Mouse (Mus musculus): ENCODE data around the gene Chaf1a. TPM values are rescaled to one million over a fixed set of nuclear protein-coding genes. Genes with fewer than 3 reads are reported as not detected.
A peak's percentile ranks its signal among the peaks of the same experiment; 100 is the strongest.

The Chaf1a gene
- polyA plus RNA-seq, 1 experiment from 2014 or later, result 6.5 TPM

DNA sequence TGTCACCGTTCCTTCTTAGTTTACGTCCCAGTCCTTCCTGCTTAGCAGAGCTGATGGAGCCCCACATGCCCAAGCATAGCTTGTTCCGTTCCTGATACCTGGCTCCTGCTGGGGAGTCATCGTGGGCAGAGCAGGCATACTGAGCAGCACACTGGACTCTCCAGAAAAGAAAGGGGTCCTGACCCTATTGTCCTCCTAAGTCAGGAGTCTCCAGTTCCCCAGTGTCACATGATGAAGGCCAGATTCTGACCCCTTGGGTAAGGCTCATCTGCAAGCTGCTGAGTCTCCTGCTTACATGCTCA is 17.3 kb upstream of the Chaf1a start:
- WGBS (ENCODE audit: insufficient replicate concordance), result 83% methylated on average over 4 of the region's 4 CpGs
- Histone ChIP-seq H3K27ac (ENCODE audit: low read depth) (peak overlapping the region; percentile 45; the same call in 1 of the 2 replicates), H3K9ac (replicated peaks) (no peak overlapping the region), H3K9me3 (ENCODE audit: low read length) (no peaks in the 10 kb centered on the region), H3K4me3 (ENCODE audit: low read depth, low read length) (no peak overlapping the region), H3K36me3 (replicated peaks; ENCODE audit: insufficient read depth, low read length) (peaks cover 26% of the 10 kb centered on the region), H3K27me3 (ENCODE audit: insufficient read depth, low read length) (no peaks in the 10 kb centered on the region), H3K4me2 (ENCODE audit: low read depth, low read length) (no peak overlapping the region), H3K4me1 (ENCODE audit: insufficient read depth) (peaks cover 28% of the 10 kb centered on the region)
- TF ChIP-seq EP300 (IDR thresholded peaks at IDR 0.05; ENCODE audit: low read depth), result no peak
- no peak for TF ChIP-seq CTCF (IDR thresholded peaks at IDR 0.05; ENCODE audit: low read depth)
- no peak for ATAC-seq
- DNase-seq, result no peak

DNA sequence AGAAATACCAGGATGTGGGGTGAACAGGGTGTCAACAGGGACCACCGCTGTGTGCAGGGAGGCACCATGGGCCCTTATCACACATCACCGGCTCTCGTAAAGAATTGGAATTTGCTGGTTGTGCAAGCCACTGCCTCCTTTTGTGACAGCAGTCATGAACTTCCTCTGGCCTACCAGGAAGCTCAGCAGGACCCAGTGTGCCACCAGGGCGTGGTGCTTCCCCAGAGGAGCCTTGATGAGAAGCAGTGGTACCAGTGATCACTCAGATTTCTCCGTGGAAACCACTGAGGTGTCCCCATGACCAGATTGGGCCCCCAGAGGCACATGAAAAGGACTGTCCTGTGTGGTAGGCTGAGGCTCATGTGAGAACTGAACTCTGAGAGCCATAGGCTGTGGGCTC is 16.9 kb upstream of the Chaf1a start:
- Histone ChIP-seq H3K27me3 (ENCODE audit: insufficient read depth, low read length) (no peaks in the 10 kb centered on the region), H3K4me1 (ENCODE audit: insufficient read depth) (peaks cover 28% of the 10 kb centered on the region), H3K36me3 (replicated peaks; ENCODE audit: insufficient read depth, low read length) (peaks cover 26% of the 10 kb centered on the region), H3K4me3 (ENCODE audit: low read depth, low read length) (no peak overlapping the region), H3K9me3 (ENCODE audit: low read length) (no peaks in the 10 kb centered on the region), H3K4me2 (ENCODE audit: low read depth, low read length) (no peak overlapping the region), H3K9ac (replicated peaks) (no peak overlapping the region), H3K27ac (ENCODE audit: low read depth) (peak overlapping the region; percentile 45)
- peak; percentile 12; the same call in 1 of the 2 replicates for ATAC-seq
- TF ChIP-seq CTCF (IDR thresholded peaks at IDR 0.05; ENCODE audit: low read depth) (no peak), EP300 (IDR thresholded peaks at IDR 0.05; ENCODE audit: low read depth) (no peak)
- whole genome bisulfite sequencing (ENCODE audit: insufficient replicate concordance), result 27% methylated on average over 5 of the region's 5 CpGs
- no peak for DNase-seq

DNA sequence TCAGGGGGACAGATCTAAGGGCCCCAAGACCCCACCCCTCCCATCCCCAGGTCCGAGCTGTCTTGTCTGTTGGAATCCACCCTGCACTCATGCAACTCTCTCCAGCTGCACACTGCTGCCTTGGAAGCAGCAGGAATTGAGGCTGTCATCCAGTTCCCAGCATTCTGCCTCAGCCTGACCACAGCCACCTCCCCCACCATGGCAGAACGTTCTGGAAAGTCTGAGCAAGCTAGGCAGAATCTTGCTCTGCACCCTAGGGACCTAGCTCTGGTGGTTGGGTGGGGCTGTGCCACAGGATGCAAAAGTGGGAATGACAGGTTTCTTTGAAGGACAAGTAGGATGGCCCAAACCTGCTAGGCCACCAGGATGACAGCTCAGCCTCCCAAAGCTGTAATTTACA is 15.8 kb upstream of the Chaf1a start:
- no peak overlapping the region for H3K4me2 ChIP-seq (ENCODE audit: low read depth, low read length)
- H3K9ac ChIP-seq (replicated peaks), result no peak overlapping the region
- no peaks in the 10 kb centered on the region for H3K9me3 ChIP-seq (ENCODE audit: low read length)
- H3K4me3 ChIP-seq (ENCODE audit: low read depth, low read length), result no peak overlapping the region
- H3K36me3 ChIP-seq (replicated peaks; ENCODE audit: insufficient read depth, low read length), result peaks cover 17% of the 10 kb centered on the region
- peaks cover 28% of the 10 kb centered on the region for H3K4me1 ChIP-seq (ENCODE audit: insufficient read depth)
- no peak for TF ChIP-seq CTCF (IDR thresholded peaks at IDR 0.05; ENCODE audit: low read depth)
- TF ChIP-seq EP300 (IDR thresholded peaks at IDR 0.05; ENCODE audit: low read depth), result no peak
- DNase-seq (no peak), ATAC-seq (no peak)
- 56% methylated on average over 2 of the region's 2 CpGs for WGBS (ENCODE audit: insufficient replicate concordance)
- no peak overlapping the region for H3K27ac ChIP-seq (ENCODE audit: low read depth)
- no peaks in the 10 kb centered on the region for H3K27me3 ChIP-seq (ENCODE audit: insufficient read depth, low read length)

DNA sequence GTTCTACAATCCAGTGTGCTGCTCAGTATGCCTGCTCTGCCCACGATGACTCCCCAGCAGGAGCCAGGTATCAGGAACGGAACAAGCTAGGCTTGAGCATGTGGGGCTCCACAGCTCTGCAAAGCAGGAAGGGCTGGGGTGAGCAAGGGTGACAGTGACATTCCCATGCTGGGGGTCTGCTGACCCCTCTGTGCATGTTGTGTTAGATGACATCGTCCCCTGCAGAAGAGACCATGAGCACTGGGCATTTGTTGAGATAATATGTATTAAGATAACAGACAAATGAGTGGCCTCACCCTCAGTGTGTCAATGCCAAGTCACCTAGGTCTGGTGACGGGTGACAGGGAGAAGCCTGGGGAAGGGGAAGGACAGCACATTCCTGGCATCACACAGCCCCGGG is 15.3 kb upstream of the Chaf1a start:
- 67% methylated on average over 5 of the region's 5 CpGs for WGBS (ENCODE audit: insufficient replicate concordance)
- Histone ChIP-seq H3K4me2 (ENCODE audit: low read depth, low read length) (no peak overlapping the region), H3K9me3 (ENCODE audit: low read length) (no peaks in the 10 kb centered on the region), H3K4me3 (ENCODE audit: low read depth, low read length) (no peak overlapping the region), H3K27ac (ENCODE audit: low read depth) (no peak overlapping the region), H3K27me3 (ENCODE audit: insufficient read depth, low read length) (no peaks in the 10 kb centered on the region), H3K9ac (replicated peaks) (no peak overlapping the region), H3K4me1 (ENCODE audit: insufficient read depth) (peaks cover 28% of the 10 kb centered on the region), H3K36me3 (replicated peaks; ENCODE audit: insufficient read depth, low read length) (peaks cover 17% of the 10 kb centered on the region)
- TF ChIP-seq EP300 (IDR thresholded peaks at IDR 0.05; ENCODE audit: low read depth) (no peak), CTCF (IDR thresholded peaks at IDR 0.05; ENCODE audit: low read depth) (no peak)
- no peak for DNase-seq
- ATAC-seq, result no peak

DNA sequence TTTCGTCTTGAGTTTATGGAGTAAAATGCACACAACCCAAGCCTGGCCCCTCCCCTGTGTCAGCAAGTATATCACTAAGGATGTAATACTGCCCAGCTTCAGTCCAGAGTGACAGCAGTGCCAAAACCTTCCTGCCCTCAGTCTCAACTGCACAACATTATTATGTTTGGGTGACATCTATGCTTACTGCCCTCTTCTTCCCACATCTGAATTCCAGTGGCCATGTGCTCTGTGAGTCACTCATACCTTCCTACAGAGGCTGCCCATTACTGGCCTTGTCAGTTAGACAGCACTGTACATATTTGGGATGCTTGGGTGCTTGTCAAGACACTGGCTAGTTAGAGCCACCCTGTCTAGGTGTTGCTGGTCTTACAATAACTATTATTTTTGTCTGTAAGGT is 13.9 kb upstream of the Chaf1a start:
- no peak overlapping the region for H3K4me2 ChIP-seq (ENCODE audit: low read depth, low read length)
- no peaks in the 10 kb centered on the region for H3K9me3 ChIP-seq (ENCODE audit: low read length)
- no peak for DNase-seq
- H3K27me3 ChIP-seq (ENCODE audit: insufficient read depth, low read length), result no peaks in the 10 kb centered on the region
- H3K27ac ChIP-seq (ENCODE audit: low read depth), result no peak overlapping the region
- TF ChIP-seq CTCF (IDR thresholded peaks at IDR 0.05; ENCODE audit: low read depth), result no peak
- no peak for TF ChIP-seq EP300 (IDR thresholded peaks at IDR 0.05; ENCODE audit: low read depth)
- no peak for ATAC-seq
- H3K4me1 ChIP-seq (ENCODE audit: insufficient read depth), result peaks cover 36% of the 10 kb centered on the region
- H3K36me3 ChIP-seq (replicated peaks; ENCODE audit: insufficient read depth, low read length), result peaks cover 10% of the 10 kb centered on the region; the same call in 1 of the 2 replicates
- no peak overlapping the region for H3K9ac ChIP-seq (replicated peaks)
- 60% methylated on average over 1 of the region's 1 CpGs for WGBS (ENCODE audit: insufficient replicate concordance)
- no peak overlapping the region for H3K4me3 ChIP-seq (ENCODE audit: low read depth, low read length)

DNA sequence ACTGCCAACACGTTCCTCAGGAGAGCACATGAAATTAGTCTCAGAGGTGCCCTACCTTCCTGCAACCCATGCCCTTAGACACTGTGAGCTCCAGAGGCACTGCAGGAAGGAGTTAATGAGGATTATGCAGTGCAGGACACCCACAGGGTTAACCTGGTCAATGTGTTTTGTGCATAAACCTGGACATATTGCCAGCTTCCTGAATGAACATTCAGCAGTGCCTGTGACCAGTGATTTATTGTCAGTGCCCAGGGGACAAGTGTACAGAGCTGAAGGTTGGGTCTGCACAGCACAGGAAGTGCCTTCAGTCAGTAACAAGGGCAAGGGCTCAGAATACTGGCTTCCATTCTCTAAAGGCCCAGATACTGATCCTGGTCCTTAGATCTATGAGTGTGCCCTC is 13.4 kb upstream of the Chaf1a start:
- Histone ChIP-seq H3K4me1 (ENCODE audit: insufficient read depth) (peaks cover 36% of the 10 kb centered on the region), H3K9ac (replicated peaks) (no peak overlapping the region), H3K9me3 (ENCODE audit: low read length) (no peaks in the 10 kb centered on the region), H3K27ac (ENCODE audit: low read depth) (no peak overlapping the region), H3K4me2 (ENCODE audit: low read depth, low read length) (no peak overlapping the region), H3K27me3 (ENCODE audit: insufficient read depth, low read length) (no peaks in the 10 kb centered on the region), H3K4me3 (ENCODE audit: low read depth, low read length) (no peak overlapping the region), H3K36me3 (replicated peaks; ENCODE audit: insufficient read depth, low read length) (peaks cover 10% of the 10 kb centered on the region; the same call in 1 of the 2 replicates)
- 60% methylated on average over 1 of the region's 1 CpGs for WGBS (ENCODE audit: insufficient replicate concordance)
- TF ChIP-seq CTCF (IDR thresholded peaks at IDR 0.05; ENCODE audit: low read depth) (no peak), EP300 (IDR thresholded peaks at IDR 0.05; ENCODE audit: low read depth) (no peak)
- DNase-seq, result no peak
- no peak for ATAC-seq
